Mouse (Mus musculus): ENCODE measurements at regions not wholly inside any gene's neighbourhood (a gene's known extent, or its start where the extent isn't known, plus 50 kb on each side); places are given as distances from the start of the nearest gene placed in this dataset.
"Not testable (repeated sequence)": the region's sequence is repeated elsewhere in the genome, so short reads cannot be mapped to it uniquely, and the experiment has no call there.

- no peak overlapping the region for H3K4me3 ChIP-seq
- no peaks in the 10 kb centered on the region for H3K36me3 ChIP-seq (ENCODE audit: control insufficient read depth, insufficient read depth)
- H3K4me2 ChIP-seq (ENCODE audit: low read depth), result peak overlapping the region; percentile 24
- H3K27me3 ChIP-seq (ENCODE audit: control insufficient read depth, insufficient read depth, insufficient read length), result no peaks in the 10 kb centered on the region
- H3ac ChIP-seq (ENCODE audit: control insufficient read depth, insufficient read length), result no peak overlapping the region
- no peaks in the 10 kb centered on the region for H3K79me2 ChIP-seq (ENCODE audit: control insufficient read depth, insufficient read depth)
- TF ChIP-seq POLR2A (IDR thresholded peaks at IDR 0.05; ENCODE audit: insufficient read length, low read depth) (no peak), REST (IDR thresholded peaks at IDR 0.05; ENCODE audit: insufficient read depth, insufficient read length) (no peak), SRF (IDR thresholded peaks at IDR 0.05; ENCODE audit: control insufficient read depth, insufficient read length, low read depth) (no peak), CEBPB (IDR thresholded peaks at IDR 0.05; ENCODE audit: insufficient read depth, poor library complexity, severe bottlenecking) (no peak)
These were observed 202.1 kb downstream of the Slitrk1 start for GRCm38 (mm10) chr14:108711811-108712210.

- H3ac ChIP-seq (ENCODE audit: control insufficient read depth, insufficient read length), result no peak overlapping the region
- TF ChIP-seq POLR2A (IDR thresholded peaks at IDR 0.05; ENCODE audit: insufficient read length, low read depth) (no peak), CEBPB (IDR thresholded peaks at IDR 0.05; ENCODE audit: insufficient read depth, poor library complexity, severe bottlenecking) (no peak), POLR2AphosphoS2 (IDR thresholded peaks at IDR 0.05; ENCODE audit: insufficient read length, low read depth) (no peak), REST (IDR thresholded peaks at IDR 0.05; ENCODE audit: insufficient read depth, insufficient read length) (no peak), SRF (IDR thresholded peaks at IDR 0.05; ENCODE audit: control insufficient read depth, insufficient read length, low read depth) (no peak), E2F4 (IDR thresholded peaks at IDR 0.05; ENCODE audit: insufficient read depth) (no peak), TCF12 (IDR thresholded peaks at IDR 0.05; ENCODE audit: insufficient read depth, poor library complexity, severe bottlenecking) (no peak), MYOG (IDR thresholded peaks at IDR 0.05; ENCODE audit: control insufficient read depth in 1 of 3, insufficient read depth in 1 of 3, insufficient read length in 2 of 3, low read depth in 2 of 3) (no peak), MYOD1 (IDR thresholded peaks at IDR 0.05; ENCODE audit: control insufficient read depth in 1 of 3, insufficient read length in 2 of 3, low read depth in 2 of 3) (no peak), USF1 (IDR thresholded peaks at IDR 0.05; ENCODE audit: low read depth) (no peak), TCF3 (IDR thresholded peaks at IDR 0.05; ENCODE audit: insufficient read length, low read depth) (no peak), MAX (IDR thresholded peaks at IDR 0.05; ENCODE audit: low read depth) (no peak)
- no peaks in the 10 kb centered on the region for H3K27me3 ChIP-seq (ENCODE audit: control insufficient read depth, insufficient read depth, insufficient read length)
These were observed 204.8 kb downstream of the Slitrk1 start for GRCm38 (mm10) chr14:108709101-108709631.

GRCm38 (mm10) chr14:108704662-108705061, 209.3 kb downstream of the Slitrk1 start:
- H3K4me2 ChIP-seq (ENCODE audit: low read depth); H3ac ChIP-seq (ENCODE audit: control insufficient read depth, insufficient read length); H3K4me3 ChIP-seq; H3K36me3 ChIP-seq (ENCODE audit: control insufficient read depth, insufficient read depth); H3K27me3 ChIP-seq (ENCODE audit: control insufficient read depth, insufficient read depth, insufficient read length); H3K79me2 ChIP-seq (ENCODE audit: control insufficient read depth, insufficient read depth): not testable (repeated sequence)

More at GRCm38 (mm10) chr14:108709101-108709631, 204.8 kb downstream of the Slitrk1 start:
- Histone ChIP-seq H3K79me2 (ENCODE audit: control insufficient read depth, insufficient read depth) (no peaks in the 10 kb centered on the region), H3K36me3 (ENCODE audit: control insufficient read depth, insufficient read depth) (no peaks in the 10 kb centered on the region), H3K4me3 (no peak overlapping the region), H3K4me2 (ENCODE audit: low read depth) (no peak overlapping the region)

- TF ChIP-seq TCF12 (IDR thresholded peaks at IDR 0.05; ENCODE audit: insufficient read depth, poor library complexity, severe bottlenecking) (no peak), CEBPB (IDR thresholded peaks at IDR 0.05; ENCODE audit: insufficient read depth, poor library complexity, severe bottlenecking) (no peak), REST (IDR thresholded peaks at IDR 0.05; ENCODE audit: insufficient read depth, insufficient read length) (no peak), POLR2AphosphoS2 (IDR thresholded peaks at IDR 0.05; ENCODE audit: insufficient read length, low read depth) (no peak), MYOG (IDR thresholded peaks at IDR 0.05; ENCODE audit: control insufficient read depth in 1 of 3, insufficient read depth in 1 of 3, insufficient read length in 2 of 3, low read depth in 2 of 3) (no peak), USF1 (IDR thresholded peaks at IDR 0.05; ENCODE audit: low read depth) (no peak), TCF3 (IDR thresholded peaks at IDR 0.05; ENCODE audit: insufficient read length, low read depth) (no peak), MAX (IDR thresholded peaks at IDR 0.05; ENCODE audit: low read depth) (no peak)
- Histone ChIP-seq H3K36me3 (ENCODE audit: control insufficient read depth, insufficient read depth) (no peaks in the 10 kb centered on the region), H3ac (ENCODE audit: control insufficient read depth, insufficient read length) (no peak overlapping the region), H3K79me2 (ENCODE audit: control insufficient read depth, insufficient read depth) (no peaks in the 10 kb centered on the region), H3K4me2 (ENCODE audit: low read depth) (peak overlapping the region; percentile 78), H3K27me3 (ENCODE audit: control insufficient read depth, insufficient read depth, insufficient read length) (no peaks in the 10 kb centered on the region), H3K4me3 (no peak overlapping the region)
These were observed 249.1 kb downstream of the Slitrk1 start for GRCm38 (mm10) chr14:108664864-108665263.

- Histone ChIP-seq H3ac (ENCODE audit: control insufficient read depth, insufficient read length) (no peak overlapping the region), H3K79me2 (ENCODE audit: control insufficient read depth, insufficient read depth) (no peaks in the 10 kb centered on the region), H3K36me3 (ENCODE audit: control insufficient read depth, insufficient read depth) (no peaks in the 10 kb centered on the region), H3K4me3 (no peak overlapping the region), H3K27me3 (ENCODE audit: control insufficient read depth, insufficient read depth, insufficient read length) (no peaks in the 10 kb centered on the region), H3K4me2 (ENCODE audit: low read depth) (peak overlapping the region; percentile 54)
- TF ChIP-seq CEBPB (IDR thresholded peaks at IDR 0.05; ENCODE audit: insufficient read depth, poor library complexity, severe bottlenecking), result 0 out of 2 replicates have a peak, but pooled peaks have one; percentile 18
- no peak for TF ChIP-seq MAX (IDR thresholded peaks at IDR 0.05; ENCODE audit: low read depth)
These were observed 275.7 kb downstream of the Slitrk1 start for GRCm38 (mm10) chr14:108638291-108638690.

GRCm38 (mm10) chr14:108635266-108635665, 278.7 kb downstream of the Slitrk1 start:
- Histone ChIP-seq H3K4me3 (no peak overlapping the region), H3ac (ENCODE audit: control insufficient read depth, insufficient read length) (no peak overlapping the region), H3K27me3 (ENCODE audit: control insufficient read depth, insufficient read depth, insufficient read length) (no peaks in the 10 kb centered on the region), H3K79me2 (ENCODE audit: control insufficient read depth, insufficient read depth) (no peaks in the 10 kb centered on the region), H3K4me2 (ENCODE audit: low read depth) (no peak overlapping the region), H3K36me3 (ENCODE audit: control insufficient read depth, insufficient read depth) (no peaks in the 10 kb centered on the region)
- no peak for TF ChIP-seq POLR2A (IDR thresholded peaks at IDR 0.05; ENCODE audit: insufficient read length, low read depth)
- TF ChIP-seq CEBPB (IDR thresholded peaks at IDR 0.05; ENCODE audit: insufficient read depth, poor library complexity, severe bottlenecking), result 0 out of 2 replicates have a peak, but pooled peaks have one; percentile 21

All from myocyte (in vitro differentiated cells).